Mouse (Mus musculus) liver, embryonic 16.5 days (tissue): ENCODE data around the gene H3f3b. TPM values are rescaled to one million over a fixed set of nuclear protein-coding genes. Genes with fewer than 3 reads are reported as not detected.

Experiments
- ATAC-seq: fragments of 200-750 bp; cut with Nextera tagmentation; 2 replicates; pipeline ENCODE4 v1.8.0; 2017; ENCODE audit warnings: low read depth, mild to moderate bottlenecking, moderate number of reproducible peaks, moderate library complexity
- H3K27ac ChIP-seq: fragments of 300-500 bp; sonication (generic); 2 replicates; pipeline ENCODE4 v1.5.1; 2014; ENCODE audit warnings: mild to moderate bottlenecking, low read length
- H3K27me3 ChIP-seq: fragments of 300-500 bp; sonication (generic); 2 replicates; pipeline ENCODE4 v1.6.1; 2014; ENCODE audit warnings: low read depth, low read length, mixed read lengths; ENCODE audit not compliant: control insufficient read depth, insufficient read depth
- H3K36me3 ChIP-seq: fragments of 300-500 bp; sonication (generic); 2 replicates; pipeline ENCODE4 v1.6.1; 2014; ENCODE audit warnings: mild to moderate bottlenecking; ENCODE audit not compliant: control insufficient read depth, insufficient read depth
- H3K4me1 ChIP-seq: fragments of 300-500 bp; sonication (generic); 2 replicates; pipeline ENCODE4 v1.6.1; 2014; ENCODE audit warnings: low read depth, low read length, mixed read lengths; ENCODE audit not compliant: control insufficient read depth
- H3K4me2 ChIP-seq: fragments of 300-500 bp; sonication (generic); 2 replicates; pipeline ENCODE4 v1.6.1; 2014; ENCODE audit warnings: low read depth, low read length, mixed read lengths
- H3K4me3 ChIP-seq: fragments of 300-500 bp; sonication (generic); 2 replicates; pipeline ENCODE4 v1.5.1; 2014; ENCODE audit warnings: low read depth, mild to moderate bottlenecking, low read length
- H3K9ac ChIP-seq: fragments of 300-500 bp; sonication (generic); 2 replicates; pipeline ENCODE4 v1.6.1; 2014; ENCODE audit warnings: low read depth, low read length
- H3K9me3 ChIP-seq: fragments of 300-500 bp; sonication (generic); replicated peaks from 2 replicates; pipeline ENCODE4 v1.6.1; 2016; ENCODE audit warnings: low read length; ENCODE audit not compliant: control insufficient read depth
- WGBS: fragments of 180-500 bp; shearing (Covaris S2); extraction: QIAGEN DNeasy Blood & Tissue Kit; methylation state at CpG from one replicate; pipeline ENCODE4 v1.1.7; 2014; ENCODE audit not compliant: insufficient replicate concordance; 5-methylcytosine and 5-hydroxymethylcytosine counted together
- polyA plus RNA-seq: library from polyadenylated mRNA; unstranded; fragments of >200 nt; fragmentation: Nextera tagmentation; extraction: Ambion mirVana; gene quantifications from 2 replicates; pipeline ENCODE4 v1.2.1, GENCODE M21; 2015

H3f3b gene
- polyA plus RNA-seq, 1 experiment from 2014 or later, result 527 TPM

- no peak overlapping the region for H3K27ac ChIP-seq
- ATAC-seq, result no peak
- H3K27me3 ChIP-seq, result no peaks in the 10 kb centered on the region; the same call in 1 of the 2 replicates
- H3K4me3 ChIP-seq, result no peak overlapping the region
- no peak overlapping the region for H3K9ac ChIP-seq
- no peaks in the 10 kb centered on the region for H3K36me3 ChIP-seq
- H3K4me1 ChIP-seq, result no peaks in the 10 kb centered on the region
- 82% methylated on average over 15 of the region's 15 CpGs for WGBS
- no peak overlapping the region for H3K4me2 ChIP-seq
- no peaks in the 10 kb centered on the region for H3K9me3 ChIP-seq
Measured at GRCm38 (mm10) chr11:115982472-115982871, 45.3 kb downstream of the H3f3b start.

GRCm38 (mm10) chr11:115975544-115975943 lies 52.2 kb downstream of the H3f3b start:
- Histone ChIP-seq H3K4me2 (no peak overlapping the region), H3K9me3 (no peaks in the 10 kb centered on the region), H3K27ac (no peak overlapping the region), H3K4me3 (no peak overlapping the region; the same call in 1 of the 2 replicates), H3K9ac (no peak overlapping the region), H3K4me1 (no peaks in the 10 kb centered on the region; the same call in 1 of the 2 replicates), H3K36me3 (no peaks in the 10 kb centered on the region), H3K27me3 (peaks cover 33% of the 10 kb centered on the region)
- WGBS, result 39% methylated on average over 12 of the region's 12 CpGs
- no peak for ATAC-seq

GRCm38 (mm10) chr11:115975083-115975420 lies 52.7 kb downstream of the H3f3b start:
- H3K27me3 ChIP-seq, result peaks cover 33% of the 10 kb centered on the region
- ATAC-seq, result no peak
- H3K9ac ChIP-seq, result no peak overlapping the region
- no peaks in the 10 kb centered on the region; the same call in 1 of the 2 replicates for H3K4me1 ChIP-seq
- no peaks in the 10 kb centered on the region for H3K9me3 ChIP-seq
- H3K4me2 ChIP-seq, result peak overlapping the region; percentile 61
- WGBS, result 6% methylated on average over 18 of the region's 18 CpGs
- H3K27ac ChIP-seq, result no peak overlapping the region
- H3K4me3 ChIP-seq, result peak overlapping the region; percentile 49
- no peaks in the 10 kb centered on the region for H3K36me3 ChIP-seq

- H3K4me2 ChIP-seq, result peak within 1 kb of the TSS; percentile 61
- ATAC-seq, result peak; percentile 54
Measured at GRCm38 (mm10) chr11:115974309-115975082, 53.3 kb downstream of the H3f3b start, which contains the start of gene Itgb4. Gene Itgb4, plus strand, starts transcription at chr11:115974709.

More at GRCm38 (mm10) chr11:115974309-115975082, 53.3 kb downstream of the H3f3b start, which contains the start of gene Itgb4:
- 10% methylated on average over 56 of the region's 58 CpGs for WGBS
- Histone ChIP-seq H3K9ac (peak within 1 kb of the TSS; percentile 16; the same call in 1 of the 2 replicates), H3K27ac (no peak within 1 kb of the TSS), H3K36me3 (no peaks in the 10 kb centered on the region), H3K4me3 (peak within 1 kb of the TSS; percentile 49), H3K27me3 (peaks cover 33% of the 10 kb centered on the region), H3K9me3 (no peaks in the 10 kb centered on the region), H3K4me1 (no peaks in the 10 kb centered on the region; the same call in 1 of the 2 replicates)

Other genes starting within 250 kb of the H3f3b start
- 5.1 and 6.1 TPM in 2 replicates for gene Caskin2, start 214.3 kb downstream of the H3f3b start, polyA plus RNA-seq
- gene Tsen54, start 213.2 kb downstream of the H3f3b start, polyA plus RNA-seq, result 10.2 and 12.4 TPM in 2 replicates
- gene Llgl2, start 203.9 kb downstream of the H3f3b start, polyA plus RNA-seq, result 14.4 and 15.6 TPM in 2 replicates
- gene Myo15b, start 169.6 kb downstream of the H3f3b start, polyA plus RNA-seq, result 0.34 and 1.5 TPM in 2 replicates
- gene Smim5, start 128.0 kb downstream of the H3f3b start, polyA plus RNA-seq, result 29.5 and 30.1 TPM in 2 replicates
- gene Smim6, start 115.9 kb downstream of the H3f3b start, polyA plus RNA-seq, result 2.7 and 3.1 TPM in 2 replicates
- 13.6 and 16.2 TPM in 2 replicates for gene Sap30bp, start 94.7 kb downstream of the H3f3b start, polyA plus RNA-seq
- gene Recql5, start 94.5 kb downstream of the H3f3b start, polyA plus RNA-seq, result 7.9 and 8.9 TPM in 2 replicates
- gene Itgb4, start 53.3 kb downstream of the H3f3b start, polyA plus RNA-seq, result 0.14 and 0.40 TPM in 2 replicates
- gene Galk1, start 15.2 kb downstream of the H3f3b start, polyA plus RNA-seq, result 180 and 192 TPM in 2 replicates
- gene Unk, start 2.4 kb upstream of the H3f3b start, polyA plus RNA-seq, result 8.8 and 10.8 TPM in 2 replicates
- gene Unc13d, start 50.0 kb upstream of the H3f3b start, polyA plus RNA-seq, result 17.8 and 20.4 TPM in 2 replicates
- 85.2 and 110 TPM in 2 replicates for gene Wbp2, start 59.0 kb upstream of the H3f3b start, polyA plus RNA-seq
- 5.1 and 6.2 TPM in 2 replicates for gene Trim47, start 99.2 kb upstream of the H3f3b start, polyA plus RNA-seq
- 1.2 and 1.5 TPM in 2 replicates for gene Trim65, start 103.2 kb upstream of the H3f3b start, polyA plus RNA-seq
- gene Mrpl38, start 110.9 kb upstream of the H3f3b start, polyA plus RNA-seq, result 44.4 and 44.7 TPM in 2 replicates
- 5.7 and 6.6 TPM in 2 replicates for gene Fbf1, start 140.2 kb upstream of the H3f3b start, polyA plus RNA-seq
- 23.1 and 24.9 TPM in 2 replicates for gene Ten1, start 170.9 kb upstream of the H3f3b start, polyA plus RNA-seq
- 54.7 and 73.7 TPM in 2 replicates for gene Acox1, start 171.1 kb upstream of the H3f3b start, polyA plus RNA-seq
- gene Evpl, start 210.1 kb upstream of the H3f3b start, polyA plus RNA-seq, result 0.05 and 0.08 TPM in 2 replicates
- gene Srp68, start 246.3 kb upstream of the H3f3b start, polyA plus RNA-seq, result 33.4 and 34.2 TPM in 2 replicates